Mouse (Mus musculus): Measurements from ENCODE around the gene Pkp1. TPM values are rescaled to one million over a fixed set of nuclear protein-coding genes. Genes with fewer than 3 reads are reported as not detected.

Pkp1 gene
- polyA plus RNA-seq, 1 experiment from 2014 or later = 1.3 TPM

DNA sequence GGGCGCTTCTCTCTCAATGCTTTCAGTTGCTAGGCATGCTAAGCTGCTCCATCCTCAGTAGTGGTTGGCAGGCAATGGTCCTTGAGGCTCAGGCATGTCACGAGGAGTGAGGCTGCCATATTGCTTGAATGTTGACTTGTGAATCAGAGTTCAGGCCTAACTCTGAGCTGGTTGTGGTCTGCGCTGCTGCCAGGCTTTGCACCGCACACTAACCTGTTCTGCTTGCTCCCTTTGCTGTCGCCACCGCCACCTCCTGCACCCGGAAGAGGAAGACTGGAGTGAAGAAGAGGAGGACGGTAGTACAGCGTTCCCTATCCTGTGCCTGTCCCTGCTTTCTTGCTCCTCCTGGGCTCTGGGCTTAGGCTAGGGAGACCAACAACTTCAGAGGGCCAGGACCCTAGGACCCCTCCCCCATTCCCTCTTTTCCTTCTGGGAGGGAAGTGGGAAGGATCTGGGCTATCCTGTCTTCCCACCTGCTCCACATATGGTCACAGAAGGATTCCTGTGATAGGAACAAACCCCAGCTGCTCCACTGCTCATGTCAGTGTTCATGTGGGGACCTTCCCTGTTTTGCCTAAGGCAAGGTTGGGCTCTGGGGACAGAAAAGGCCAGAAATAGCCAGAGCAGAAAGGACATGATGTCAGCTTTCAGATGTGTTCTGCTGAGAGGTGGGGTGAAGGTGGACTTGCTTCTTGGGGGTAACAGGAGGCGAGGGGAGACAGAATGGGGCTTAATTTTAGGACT lies 75.3 kb downstream of the Pkp1 start:
- H3K4me2 ChIP-seq = no peak overlapping the region
- H3K4me1 ChIP-seq (replicated peaks) = peaks cover 6% of the 10 kb centered on the region; the same call in 1 of the 2 replicates
- WGBS = 92% methylated on average over 10 of the region's 10 CpGs
- no peaks in the 10 kb centered on the region for H3K36me3 ChIP-seq
- no peak overlapping the region for H3K27ac ChIP-seq
- H3K9ac ChIP-seq (replicated peaks) = no peak overlapping the region
- no peak overlapping the region for H3K4me3 ChIP-seq (replicated peaks)
- no peaks in the 10 kb centered on the region for H3K9me3 ChIP-seq
- no peak for ATAC-seq (ENCODE audit: insufficient number of reproducible peaks, insufficient read depth, low FRiP score, low TSS enrichment, low read depth)
- H3K27me3 ChIP-seq = no peaks in the 10 kb centered on the region

- H3K4me1 ChIP-seq (replicated peaks) = peaks cover 21% of the 10 kb centered on the region
- no peak overlapping the region for H3K4me3 ChIP-seq (replicated peaks)
- no peak overlapping the region for H3K27ac ChIP-seq
- H3K9ac ChIP-seq (replicated peaks) = no peak overlapping the region
- no peaks in the 10 kb centered on the region for H3K27me3 ChIP-seq
- no peak overlapping the region for H3K4me2 ChIP-seq
- H3K36me3 ChIP-seq = no peaks in the 10 kb centered on the region
- ATAC-seq (ENCODE audit: insufficient number of reproducible peaks, insufficient read depth, low FRiP score, low TSS enrichment, low read depth) = no peak
- no peaks in the 10 kb centered on the region for H3K9me3 ChIP-seq
- 66% methylated on average over 15 of the region's 15 CpGs for WGBS
Measured at GRCm38 (mm10) chr1:135840675-135841395, 78.2 kb downstream of the Pkp1 start.

GRCm38 (mm10) chr1:135839065-135839464 lies 79.9 kb downstream of the Pkp1 start:
- Histone ChIP-seq H3K27me3 (no peaks in the 10 kb centered on the region), H3K9ac (replicated peaks) (no peak overlapping the region), H3K9me3 (no peaks in the 10 kb centered on the region), H3K4me3 (replicated peaks) (no peak overlapping the region), H3K4me1 (replicated peaks) (peaks cover 32% of the 10 kb centered on the region), H3K36me3 (no peaks in the 10 kb centered on the region), H3K4me2 (no peak overlapping the region), H3K27ac (no peak overlapping the region)
- 90% methylated on average over 6 of the region's 6 CpGs for WGBS
- ATAC-seq (ENCODE audit: insufficient number of reproducible peaks, insufficient read depth, low FRiP score, low TSS enrichment, low read depth) = no peak

GRCm38 (mm10) chr1:135838626-135839025 lies 80.4 kb downstream of the Pkp1 start:
- Histone ChIP-seq H3K36me3 (no peaks in the 10 kb centered on the region), H3K4me3 (replicated peaks) (no peak overlapping the region), H3K27me3 (no peaks in the 10 kb centered on the region), H3K4me1 (replicated peaks) (peaks cover 32% of the 10 kb centered on the region), H3K9ac (replicated peaks) (no peak overlapping the region), H3K27ac (no peak overlapping the region), H3K9me3 (no peaks in the 10 kb centered on the region), H3K4me2 (no peak overlapping the region)
- ATAC-seq (ENCODE audit: insufficient number of reproducible peaks, insufficient read depth, low FRiP score, low TSS enrichment, low read depth) = no peak
- 74% methylated on average over 4 of the region's 4 CpGs for WGBS

GRCm38 (mm10) chr1:135835716-135836483 lies 83.1 kb downstream of the Pkp1 start, which contains the start of gene Tnnt2:
Tnnt2 (plus strand) TSS chr1:135836354.
- H3K27ac ChIP-seq = 0 out of 2 replicates have a peak within 1 kb of the TSS, but pooled peaks have one; percentile 35
- ATAC-seq (ENCODE audit: insufficient number of reproducible peaks, insufficient read depth, low FRiP score, low TSS enrichment, low read depth) = no peak

DNA sequence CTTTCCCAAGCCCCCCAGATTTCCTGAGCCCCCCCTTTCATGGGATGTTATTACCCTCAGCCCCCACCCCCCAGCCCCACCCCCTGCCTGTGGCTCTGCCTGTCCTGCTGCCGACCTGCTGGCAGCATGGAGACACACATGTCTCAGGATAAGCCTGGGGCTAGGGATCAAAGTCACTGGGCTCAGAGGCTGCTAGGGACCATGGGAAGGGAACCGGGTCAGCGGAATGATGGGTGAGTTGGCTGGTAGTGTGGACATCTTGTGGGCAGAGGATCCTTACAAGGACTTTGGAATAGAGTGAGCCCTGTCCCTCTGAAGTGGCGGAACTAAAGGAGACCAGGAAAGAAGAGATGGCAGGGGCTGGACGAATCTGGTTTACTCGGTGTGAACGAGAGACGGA lies 84.0 kb downstream of the Pkp1 start:
- no peak overlapping the region for H3K4me3 ChIP-seq (replicated peaks)
- WGBS = 74% methylated on average over 8 of the region's 8 CpGs
- H3K27ac ChIP-seq = 0 out of 2 replicates have a peak overlapping the region, but pooled peaks have one; percentile 35
- H3K9ac ChIP-seq (replicated peaks) = no peak overlapping the region
- no peaks in the 10 kb centered on the region for H3K9me3 ChIP-seq
- no peaks in the 10 kb centered on the region for H3K36me3 ChIP-seq
- H3K4me2 ChIP-seq = no peak overlapping the region
- no peak for ATAC-seq (ENCODE audit: insufficient number of reproducible peaks, insufficient read depth, low FRiP score, low TSS enrichment, low read depth)
- H3K27me3 ChIP-seq = no peaks in the 10 kb centered on the region
- peaks cover 25% of the 10 kb centered on the region for H3K4me1 ChIP-seq (replicated peaks)

More at GRCm38 (mm10) chr1:135835716-135836483, 83.1 kb downstream of the Pkp1 start, which contains the start of gene Tnnt2:
- no peaks in the 10 kb centered on the region for H3K9me3 ChIP-seq
- no peaks in the 10 kb centered on the region for H3K27me3 ChIP-seq
- WGBS = 38% methylated on average over 9 of the region's 9 CpGs
- no peak within 1 kb of the TSS for H3K4me2 ChIP-seq
- peaks cover 29% of the 10 kb centered on the region for H3K4me1 ChIP-seq (replicated peaks)
- H3K36me3 ChIP-seq = no peaks in the 10 kb centered on the region
- no peak within 1 kb of the TSS for H3K4me3 ChIP-seq (replicated peaks)
- no peak within 1 kb of the TSS for H3K9ac ChIP-seq (replicated peaks)

DNA sequence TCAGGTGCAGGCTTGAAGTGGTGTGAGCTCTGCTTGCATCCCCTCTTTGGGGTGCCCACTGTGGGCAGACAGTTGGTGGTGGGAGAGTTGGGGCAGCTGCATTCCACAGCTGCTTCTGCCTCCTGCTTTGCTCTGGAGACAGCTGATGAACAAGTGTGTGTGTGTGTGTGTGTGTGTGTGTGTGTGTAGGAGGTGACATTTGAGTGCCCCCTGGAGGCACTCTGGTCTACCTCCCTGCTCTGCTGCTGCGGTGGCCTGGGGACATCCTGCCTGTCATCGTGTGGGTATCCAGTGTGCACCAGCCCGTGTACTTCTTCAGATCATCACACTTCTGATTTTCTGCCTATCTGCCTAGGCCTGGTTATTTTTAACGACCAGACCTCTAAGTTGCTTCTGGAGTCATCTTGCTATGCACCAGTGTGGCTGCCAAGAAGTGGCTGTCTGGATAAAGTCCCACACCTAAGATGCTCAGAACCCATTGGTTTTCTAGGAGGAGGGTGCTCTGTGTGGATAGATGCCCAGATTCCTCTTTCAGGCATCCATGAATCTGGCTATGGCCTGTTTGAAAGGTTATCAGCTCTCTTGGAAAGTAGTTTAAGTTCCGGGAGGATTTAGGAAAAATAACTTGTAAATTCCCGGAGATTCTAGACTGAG lies 84.7 kb downstream of the Pkp1 start:
- H3K36me3 ChIP-seq = no peaks in the 10 kb centered on the region
- H3K27ac ChIP-seq = no peak overlapping the region
- no peak for ATAC-seq (ENCODE audit: insufficient number of reproducible peaks, insufficient read depth, low FRiP score, low TSS enrichment, low read depth)
- 59% methylated on average over 6 of the region's 6 CpGs for WGBS
- no peaks in the 10 kb centered on the region for H3K27me3 ChIP-seq
- peaks cover 25% of the 10 kb centered on the region for H3K4me1 ChIP-seq (replicated peaks)
- H3K9ac ChIP-seq (replicated peaks) = no peak overlapping the region
- H3K9me3 ChIP-seq = no peaks in the 10 kb centered on the region
- H3K4me2 ChIP-seq = no peak overlapping the region
- no peak overlapping the region for H3K4me3 ChIP-seq (replicated peaks)

GRCm38 (mm10) chr1:135828918-135829317 lies 90.1 kb downstream of the Pkp1 start:
- no peaks in the 10 kb centered on the region for H3K36me3 ChIP-seq
- no peak for ATAC-seq (ENCODE audit: insufficient number of reproducible peaks, insufficient read depth, low FRiP score, low TSS enrichment, low read depth)
- no peaks in the 10 kb centered on the region for H3K4me1 ChIP-seq (replicated peaks)
- H3K27ac ChIP-seq = no peak overlapping the region
- no peak overlapping the region for H3K4me3 ChIP-seq (replicated peaks)
- no peaks in the 10 kb centered on the region for H3K9me3 ChIP-seq
- no peak overlapping the region for H3K9ac ChIP-seq (replicated peaks)
- H3K27me3 ChIP-seq = no peaks in the 10 kb centered on the region; the same call in 1 of the 2 replicates
- 6% methylated on average over 1 of the region's 1 CpGs for WGBS
- H3K4me2 ChIP-seq = no peak overlapping the region

DNA sequence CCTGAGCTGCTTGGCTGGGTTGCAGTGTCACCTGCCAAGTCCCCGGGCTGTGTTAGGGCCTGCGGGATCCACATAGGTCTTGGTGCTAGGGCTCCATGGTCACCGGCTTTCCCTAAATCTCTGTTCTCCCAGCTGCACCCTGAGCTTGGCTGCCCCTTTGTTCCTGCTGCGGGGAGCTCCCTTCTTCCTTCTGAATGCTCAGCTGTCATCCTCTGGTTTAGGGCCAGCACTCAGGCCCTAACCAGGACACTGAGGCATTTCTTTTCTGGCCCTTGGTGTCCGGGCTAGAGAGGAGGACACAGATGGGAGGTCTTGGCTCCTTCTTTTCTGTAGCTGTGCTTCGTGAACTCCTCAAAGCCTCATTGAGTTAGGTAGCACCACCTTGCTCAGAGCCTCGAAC lies 97.2 kb downstream of the Pkp1 start:
- no peak overlapping the region for H3K9ac ChIP-seq (replicated peaks)
- H3K9me3 ChIP-seq = no peaks in the 10 kb centered on the region
- H3K36me3 ChIP-seq = no peaks in the 10 kb centered on the region
- no peak overlapping the region for H3K27ac ChIP-seq
- ATAC-seq (ENCODE audit: insufficient number of reproducible peaks, insufficient read depth, low FRiP score, low TSS enrichment, low read depth) = no peak
- 85% methylated on average over 7 of the region's 7 CpGs for WGBS
- peaks cover 12% of the 10 kb centered on the region; the same call in 1 of the 2 replicates for H3K4me1 ChIP-seq (replicated peaks)
- H3K4me3 ChIP-seq (replicated peaks) = no peak overlapping the region
- H3K4me2 ChIP-seq = no peak overlapping the region
- H3K27me3 ChIP-seq = peaks cover 60% of the 10 kb centered on the region
